Mouse (Mus musculus) liver, embryonic 14.5 days (tissue): ENCODE measurements around the gene Myh14.

Source experiments
- CTCF ChIP-seq: IDR thresholded peaks from 2 replicates; pipeline ENCODE4 v1.5.1; 2016; ENCODE audit warnings: antibody characterized with exemption, low read depth, control low read depth
- EP300 ChIP-seq: IDR thresholded peaks from 2 replicates; pipeline ENCODE4 v1.6.1; 2016; ENCODE audit warnings: antibody characterized with exemption, low read depth

- no peak for TF ChIP-seq EP300
- no peak for TF ChIP-seq CTCF
Observed at GRCm38 (mm10) chr7:44614041-44614688, 56.5 kb downstream of the Myh14 start.
